Mouse (Mus musculus) granulocyte monocyte progenitor cell, adult 5-6 weeks (primary cell): Measurements from ENCODE around the gene Qsox1. TPM values are rescaled to one million over a fixed set of nuclear protein-coding genes. Genes with fewer than 3 reads are reported as not detected.

ENCODE experiments used
- ATAC-seq: replicated peaks from 2 replicates; pipeline ENCODE4 v1.8.0; 2016; ENCODE audit warnings: mild to moderate bottlenecking, moderate TSS enrichment, inconsistent platforms; ENCODE audit not compliant: poor library complexity, severe bottlenecking
- total RNA-seq, 2 experiments: library from RNA; stranded (forward) in 1 of 2; stranded (reverse) in 1 of 2; fragments of 200-712, 200-1000 nt in 1 of 2; fragments of >200 nt in 1 of 2; fragmentation: Nextera tagmentation in 1 of 2; gene quantifications; 2 replicates each; pipeline ENCODE4 v1.2.3; 2014 to 2017

Qsox1 gene
- total RNA-seq, 2 experiments from 2014 or later: 15.0 to 23.3 TPM

- no peak for ATAC-seq
Measured at GRCm38 (mm10) chr1:155750517-155751178, 62.0 kb downstream of the Qsox1 start.

DNA sequence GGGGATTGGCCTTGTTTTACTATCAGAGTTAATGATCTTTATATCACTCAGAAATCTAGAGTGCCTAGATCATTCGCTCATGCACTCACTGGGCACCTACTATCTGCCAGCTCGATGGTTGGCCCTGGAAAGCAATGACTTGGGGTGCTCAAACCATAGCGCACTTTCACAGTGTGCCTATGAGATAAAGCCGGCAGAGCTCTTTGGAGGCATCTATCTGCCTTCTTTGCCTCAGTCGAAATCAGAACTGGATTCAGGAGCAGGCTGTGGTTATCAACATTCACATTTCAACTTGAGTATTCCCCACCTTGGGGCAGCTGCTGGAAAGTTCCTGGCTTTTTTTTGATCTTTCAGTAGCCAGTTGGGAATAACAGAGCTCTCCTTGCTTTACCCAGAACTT lies 64.8 kb downstream of the Qsox1 start:
- ATAC-seq: no peak

DNA sequence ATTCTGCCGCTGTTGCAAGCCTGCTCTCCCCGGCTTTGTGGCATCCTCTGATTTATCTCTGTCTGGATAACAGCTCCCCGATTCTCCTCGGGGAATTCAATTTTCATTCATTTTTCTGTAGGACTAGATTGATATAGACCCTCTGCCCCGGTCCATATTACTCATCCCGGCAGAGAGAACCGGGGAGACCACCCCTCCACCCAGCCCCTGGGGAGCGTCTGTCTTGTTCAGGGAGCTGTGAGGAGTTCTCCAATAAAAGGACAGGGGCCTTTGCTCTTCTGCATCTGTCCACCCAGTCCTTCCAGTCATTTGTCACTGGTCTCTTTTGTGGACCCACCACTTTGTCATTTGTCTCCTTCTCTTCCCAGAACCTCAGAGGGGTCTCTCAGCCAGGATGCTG lies 65.7 kb downstream of the Qsox1 start:
- no peak for ATAC-seq

GRCm38 (mm10) chr1:155742411-155743363 lies 70.0 kb downstream of the Qsox1 start:
- peak; percentile 26 for ATAC-seq

- 0 out of 2 replicates have a peak, but pooled peaks have one; percentile 5 for ATAC-seq
Measured at GRCm38 (mm10) chr1:155741988-155742387, 70.7 kb downstream of the Qsox1 start.

DNA sequence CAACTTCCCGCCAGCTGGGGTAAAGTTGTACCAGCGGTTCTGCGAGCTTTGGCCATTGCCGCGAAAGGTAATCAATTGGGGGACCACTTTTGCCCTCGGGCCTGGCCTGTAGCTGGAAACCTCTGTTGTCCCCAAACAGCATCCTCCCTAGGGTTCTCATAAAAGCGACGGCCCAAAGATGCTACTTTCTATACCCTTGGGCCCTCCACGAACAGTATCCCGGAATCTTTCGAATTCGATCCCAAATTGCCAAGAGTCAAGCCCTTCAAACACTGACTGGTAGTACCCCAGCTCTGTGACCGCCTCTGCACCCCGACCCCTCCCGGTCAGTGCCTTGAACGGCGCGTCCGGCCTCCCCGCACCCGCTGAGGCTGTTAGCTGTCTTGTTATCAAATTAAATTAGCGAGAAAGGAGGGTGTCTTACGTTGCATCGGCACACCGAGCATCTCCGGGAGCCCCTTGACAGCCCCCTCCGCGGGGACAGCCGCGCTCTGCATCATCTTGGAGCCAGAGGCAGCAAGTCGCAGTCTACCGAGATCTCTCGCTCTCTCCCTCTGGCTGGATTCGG lies 71.2 kb downstream of the Qsox1 start:
- ATAC-seq: no peak

- no peak for ATAC-seq
Measured at GRCm38 (mm10) chr1:155740622-155741377, 71.9 kb downstream of the Qsox1 start.

DNA sequence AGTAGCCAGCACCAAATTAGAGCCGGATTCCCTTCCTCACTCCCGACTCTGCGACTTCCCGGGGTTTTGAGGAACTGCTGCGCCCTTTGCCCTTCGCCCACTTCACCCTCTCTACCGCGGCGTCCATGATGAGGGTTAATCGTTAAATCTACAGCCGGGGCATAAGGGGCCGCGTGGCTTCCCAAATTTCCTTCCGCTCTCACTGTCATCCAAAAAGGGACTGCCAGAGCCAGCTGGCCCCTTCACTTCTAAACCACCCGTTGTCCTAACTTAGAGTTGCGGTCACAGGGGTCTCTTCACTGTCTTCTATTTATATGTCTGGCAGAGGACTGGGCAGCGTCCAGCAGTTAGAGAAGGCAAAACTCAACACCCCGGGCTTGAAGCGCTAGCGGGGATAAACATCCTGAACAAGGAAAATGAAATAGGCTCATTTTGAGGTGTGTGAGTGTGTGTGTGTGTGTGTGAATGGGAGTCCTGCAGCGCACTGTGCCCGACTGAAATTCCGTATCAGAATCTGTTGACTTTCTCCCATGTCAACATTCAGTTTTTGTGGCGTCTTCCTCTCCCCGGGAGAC lies 74.8 kb downstream of the Qsox1 start:
- ATAC-seq: peak; percentile 44

GRCm38 (mm10) chr1:155737017-155737808 lies 75.5 kb downstream of the Qsox1 start:
- peak; percentile 88 for ATAC-seq

DNA sequence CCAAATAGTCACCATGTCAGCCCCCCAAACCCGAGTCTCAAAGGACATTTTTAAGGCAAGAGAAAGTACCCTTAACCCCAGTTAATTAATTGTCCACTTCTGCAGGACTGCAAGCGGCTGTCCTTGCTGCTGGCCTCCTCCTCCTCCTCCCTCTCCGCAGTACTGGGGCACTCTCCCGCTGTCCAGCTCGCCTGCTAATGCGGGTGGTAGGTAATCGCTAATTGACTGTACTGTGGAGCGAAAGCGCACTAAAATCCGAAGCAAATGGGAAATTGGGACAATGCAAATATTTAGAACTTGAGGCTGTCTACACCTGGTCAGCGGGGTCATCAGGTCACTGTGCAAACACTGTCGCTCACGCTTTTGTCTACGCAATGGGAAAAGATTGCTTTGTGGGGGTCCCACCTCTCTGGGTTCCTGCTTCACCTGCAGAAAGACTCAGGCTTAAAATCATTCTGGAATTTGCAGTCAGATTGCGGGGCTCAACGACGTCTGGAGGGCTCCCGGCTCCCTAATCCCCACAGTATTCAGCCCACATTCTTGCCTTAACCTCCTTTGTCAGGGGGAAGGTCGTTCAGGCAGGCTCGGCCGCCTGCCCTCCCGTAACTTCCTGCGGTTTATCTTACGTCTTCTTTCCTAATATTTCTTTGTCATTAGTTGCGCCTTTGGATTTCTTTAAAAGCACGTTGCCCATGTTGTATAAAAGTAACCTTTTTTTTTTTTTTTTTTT lies 76.4 kb downstream of the Qsox1 start:
- no peak for ATAC-seq

DNA sequence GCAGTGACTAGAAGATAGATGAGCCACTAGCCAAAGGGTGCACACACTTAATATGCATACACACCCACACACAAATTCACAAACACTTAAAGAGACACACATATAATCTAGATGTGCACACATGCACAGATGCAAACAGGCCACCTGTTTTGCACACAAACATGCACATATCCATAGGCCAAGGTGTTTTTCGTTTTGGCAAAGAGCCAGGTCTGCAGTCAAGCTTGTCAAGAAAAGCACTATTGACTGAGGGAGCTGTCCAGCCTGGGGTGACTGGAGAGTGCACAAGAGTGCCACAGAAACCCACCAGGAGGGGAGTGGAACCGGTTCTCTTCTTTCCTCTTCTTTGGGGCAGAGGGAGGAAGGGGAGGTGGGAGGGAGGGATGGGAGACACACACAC lies 81.5 kb downstream of the Qsox1 start:
- ATAC-seq: no peak

GRCm38 (mm10) chr1:155729113-155729795 lies 83.4 kb downstream of the Qsox1 start:
- no peak for ATAC-seq

- no peak for ATAC-seq
Measured at GRCm38 (mm10) chr1:155727830-155728229, 84.9 kb downstream of the Qsox1 start.

Other genes with a start within 250 kb of the Qsox1 start
- not detected in 2 replicates for gene Lhx4, start 61.2 kb downstream of the Qsox1 start, total RNA-seq (2014; fragmentation: Nextera tagmentation)
- not detected in 2 replicates for gene Lhx4, start 61.2 kb downstream of the Qsox1 start, total RNA-seq (2017)
- 81.6 and 84.7 TPM in 2 replicates for gene Cep350, start 160.4 kb upstream of the Qsox1 start, total RNA-seq (2014; fragmentation: Nextera tagmentation)
- gene Cep350, start 160.4 kb upstream of the Qsox1 start, total RNA-seq (2017): 114 and 142 TPM in 2 replicates
- 51.8 and 69.8 TPM in 2 replicates for gene Tor1aip2, start 222.5 kb upstream of the Qsox1 start, total RNA-seq (2014; fragmentation: Nextera tagmentation)
- gene Tor1aip2, start 222.5 kb upstream of the Qsox1 start, total RNA-seq (2017): 50.8 and 52.6 TPM in 2 replicates
- 68.5 and 73.8 TPM in 2 replicates for gene Tor1aip1, start 223.6 kb upstream of the Qsox1 start, total RNA-seq (2014; fragmentation: Nextera tagmentation)
- 30.2 and 36.9 TPM in 2 replicates for gene Tor1aip1, start 223.6 kb upstream of the Qsox1 start, total RNA-seq (2017)